Mouse (Mus musculus) MEL (cell line): Measurements from ENCODE around the gene Tpst2. TPM values are rescaled to one million over a fixed set of nuclear protein-coding genes. Genes with fewer than 3 reads are reported as not detected.

Source experiments
- DNase-seq: peaks from one replicate; pipeline ENCODE4 v3.0.0; 2011; ENCODE audit warnings: low read depth, low spot score
- H3K27ac ChIP-seq: 2 replicates; pipeline ENCODE4 v1.5.1; 2012; ENCODE audit warnings: low read depth, mild to moderate bottlenecking, control low read depth, low read length, moderate library complexity; ENCODE audit not compliant: control insufficient read depth
- H3K27me3 ChIP-seq, 2 experiments: fragments of 150-350 bp in 1 of 2; sonication (generic) in 1 of 2; 2 replicates each; pipeline ENCODE4 v1.6.1; 2012; ENCODE audit warnings: low read length in 2 of 2, mild to moderate bottlenecking in 2 of 2, improper control_type of control experiment in 1 of 2, moderate library complexity in 1 of 2; ENCODE audit not compliant: insufficient read depth in 2 of 2, control insufficient read depth in 1 of 2
- H3K36me3 ChIP-seq, 2 experiments: 2 replicates each; pipeline ENCODE4 v1.6.1; 2012 to 2014; ENCODE audit warnings: low read length in 2 of 2, improper control_type of control experiment in 1 of 2, inconsistent platforms in 1 of 2, mild to moderate bottlenecking in 1 of 2; ENCODE audit not compliant: insufficient read depth in 2 of 2, control insufficient read depth in 1 of 2
- H3K4me1 ChIP-seq, 2 experiments: fragments of 150-350 bp in 1 of 2; sonication (generic) in 1 of 2; 2 replicates each; pipeline ENCODE4 v1.6.1; 2012; ENCODE audit warnings: low read length in 2 of 2, improper control_type of control experiment in 1 of 2, mild to moderate bottlenecking in 1 of 2; ENCODE audit not compliant: insufficient read depth in 2 of 2, control insufficient read depth in 1 of 2
- H3K4me3 ChIP-seq, 2 experiments: fragments of 150-350 bp in 1 of 2; sonication (generic) in 1 of 2; 2 replicates each; pipeline ENCODE4 v1.5.1; 2012; ENCODE audit warnings: low read depth in 2 of 2, low read length in 2 of 2, mild to moderate bottlenecking in 2 of 2, moderate library complexity in 2 of 2, control low read depth in 1 of 2, improper control_type of control experiment in 1 of 2; ENCODE audit not compliant: control insufficient read depth in 1 of 2, insufficient read depth in 1 of 2
- H3K79me2 ChIP-seq: 2 replicates; pipeline ENCODE4 v1.6.1; 2012; ENCODE audit warnings: mild to moderate bottlenecking, low read length, moderate library complexity; ENCODE audit not compliant: control insufficient read depth, poor library complexity, insufficient read depth
- H3K9ac ChIP-seq: 2 replicates; pipeline ENCODE4 v1.6.1; 2012; ENCODE audit warnings: low read depth, mild to moderate bottlenecking, control low read depth, low read length, moderate library complexity; ENCODE audit not compliant: control insufficient read depth, poor library complexity, severe bottlenecking
- H3K9me3 ChIP-seq: fragments of 150-350 bp; sonication (generic); replicated peaks from 2 replicates; pipeline ENCODE4 v1.6.1; 2012; ENCODE audit warnings: mild to moderate bottlenecking, low read length, improper control_type of control experiment, moderate library complexity; ENCODE audit not compliant: insufficient read depth
- CHD1 ChIP-seq: IDR thresholded peaks from 2 replicates; pipeline ENCODE4 v1.6.1; 2012; ENCODE audit warnings: low read depth, mild to moderate bottlenecking, inconsistent platforms, low read length, improper control_type of control experiment
- CTCF ChIP-seq, 3 experiments: IDR thresholded peaks in 2 of 3; conservative IDR thresholded peaks in 1 of 3; 2 replicates each; pipeline ENCODE4 v1.5.1; 2011 to 2012; ENCODE audit warnings: low read length in 3 of 3, low read depth in 2 of 3, mild to moderate bottlenecking in 2 of 3, improper control_type of control experiment in 1 of 3, inconsistent platforms in 1 of 3, mixed read lengths in 1 of 3, moderate library complexity in 1 of 3; ENCODE audit not compliant: control insufficient read depth in 1 of 3, insufficient read depth in 1 of 3, poor library complexity in 1 of 3, severe bottlenecking in 1 of 3
- EP300 ChIP-seq, 2 experiments: IDR thresholded peaks; 2 replicates each; pipeline ENCODE4 v1.6.1; 2011; ENCODE audit warnings: improper control_type of control experiment in 2 of 2, low read length in 2 of 2, low read depth in 1 of 2, mild to moderate bottlenecking in 1 of 2
- GABPA ChIP-seq: IDR thresholded peaks from 2 replicates; pipeline ENCODE4 v1.6.1; 2012; ENCODE audit warnings: low read depth, mild to moderate bottlenecking, inconsistent platforms, low read length, improper control_type of control experiment, moderate library complexity
- MAZ ChIP-seq: IDR thresholded peaks from 2 replicates; pipeline ENCODE4 v1.6.1; 2012; ENCODE audit warnings: low read depth, mild to moderate bottlenecking, inconsistent platforms, low read length, improper control_type of control experiment
- MEF2A ChIP-seq: IDR thresholded peaks from 2 replicates; pipeline ENCODE4 v1.6.1; 2014; ENCODE audit warnings: low read depth, mild to moderate bottlenecking, inconsistent platforms, low read length, improper control_type of control experiment; ENCODE audit not compliant: poor library complexity, insufficient replicate concordance, severe bottlenecking; ENCODE audit errors: extremely low read depth
- NELFE ChIP-seq: IDR thresholded peaks from 2 replicates; pipeline ENCODE4 v1.6.1; 2011; ENCODE audit warnings: low read depth, low read length, improper control_type of control experiment
- NRF1 ChIP-seq: IDR thresholded peaks from 2 replicates; pipeline ENCODE4 v1.6.1; 2014; ENCODE audit warnings: low read depth, mild to moderate bottlenecking, inconsistent platforms, low read length, improper control_type of control experiment, moderate library complexity; ENCODE audit not compliant: poor library complexity, insufficient read depth, severe bottlenecking
- RCOR1 ChIP-seq: IDR thresholded peaks from 2 replicates; pipeline ENCODE4 v1.6.1; 2012; ENCODE audit warnings: low read depth, mild to moderate bottlenecking, inconsistent platforms, low read length, improper control_type of control experiment
- SIN3A ChIP-seq: IDR thresholded peaks from 2 replicates; pipeline ENCODE4 v1.6.1; 2012; ENCODE audit warnings: low read length, improper control_type of control experiment, inconsistent platforms
- TAL1 ChIP-seq: IDR thresholded peaks from 2 replicates; pipeline ENCODE4 v1.6.1; 2012; ENCODE audit warnings: mild to moderate bottlenecking, inconsistent platforms, low read length, moderate library complexity, mixed read lengths
- UBTF ChIP-seq: IDR thresholded peaks from 2 replicates; pipeline ENCODE4 v1.6.1; 2012; ENCODE audit warnings: low read depth, mild to moderate bottlenecking, inconsistent platforms, low read length, improper control_type of control experiment, moderate library complexity, borderline replicate concordance; ENCODE audit not compliant: insufficient read depth
- ZKSCAN1 ChIP-seq: IDR thresholded peaks from 2 replicates; pipeline ENCODE4 v1.6.1; 2012; ENCODE audit warnings: low read depth, mild to moderate bottlenecking, inconsistent platforms, low read length, improper control_type of control experiment, moderate library complexity
- ZMIZ1 ChIP-seq: IDR thresholded peaks from 2 replicates; pipeline ENCODE4 v1.6.1; 2012; ENCODE audit warnings: low read depth, mild to moderate bottlenecking, inconsistent platforms, low read length, improper control_type of control experiment, moderate library complexity
- ZNF384 ChIP-seq: IDR thresholded peaks from 2 replicates; pipeline ENCODE4 v1.6.1; 2012; ENCODE audit warnings: low read depth, mild to moderate bottlenecking, inconsistent platforms, low read length, improper control_type of control experiment
- polyA plus RNA-seq, 2 experiments: library from polyadenylated mRNA; stranded (reverse) in 1 of 2; unstranded in 1 of 2; fragments of >175 nt in 1 of 2; fragments of >200 nt in 1 of 2; gene quantifications; 2 replicates each; pipeline versions ENCODE4 v1.2.1 to v1.2.4; 2012; ENCODE audit warnings: low replicate concordance in 2 of 2, low read depth in 1 of 2; ENCODE audit not compliant: insufficient read length in 2 of 2, insufficient read depth in 1 of 2, missing spikeins in 1 of 2
- total RNA-seq: library from RNA; depleted of rRNA; stranded (reverse); fragments of 300-350 nt; gene quantifications from 2 replicates; pipeline ENCODE4 v1.2.3, GENCODE M21; 2012

Tpst2 gene
- total and polyA plus RNA-seq, 3 experiments = 57.8 to 86.1 TPM; not detected in 1

DNA sequence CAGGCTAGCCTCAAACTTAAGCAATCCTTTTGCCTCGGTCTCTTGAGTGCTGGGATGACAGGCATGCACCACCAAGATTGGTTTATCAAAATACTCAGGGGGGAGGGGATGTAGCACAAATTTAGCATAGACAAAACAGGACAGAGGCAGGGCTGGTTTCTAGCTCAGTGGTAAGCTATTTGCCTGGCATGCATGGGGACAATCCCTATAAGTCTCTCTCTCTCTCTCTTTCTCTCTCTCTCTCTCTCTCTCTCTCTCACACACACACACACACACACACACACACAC, 32.3 kb upstream of the Tpst2 start:
- Histone ChIP-seq H3K4me3 (no peak overlapping the region), H3K79me2 (no peaks in the 10 kb centered on the region), H3K9ac (no peak overlapping the region), H3K4me1 (peaks cover 4 to 16% of the 10 kb centered on the region in 2 experiments; a peak in 3 of 4 replicates), H3K36me3 (peaks cover 0 to 4% of the 10 kb centered on the region in 2 experiments; a peak in 2 of 4 replicates), H3K27me3 (no peaks in the 10 kb centered on the region), H3K27ac (peak overlapping the region; percentile 91), H3K9me3 (no peaks in the 10 kb centered on the region)
- TF ChIP-seq TAL1 = no peak
- TF ChIP-seq ZMIZ1 = no peak
- no peak for TF ChIP-seq EP300 (IDR thresholded peaks at IDR 0.05; ENCODE audit: low read depth in 1 of 2, low read length in 2 of 2)
- TF ChIP-seq UBTF = no peak
- no peak for TF ChIP-seq MEF2A
- no peak for TF ChIP-seq CTCF (IDR thresholded peaks at IDR 0.05 in 2 of 3, conservative IDR thresholded peaks at IDR 0.05 in 1 of 3; ENCODE audit: control insufficient read depth in 1 of 3, insufficient read depth in 1 of 3, low read depth in 2 of 3, low read length in 3 of 3, poor library complexity in 1 of 3, severe bottlenecking in 1 of 3)
- no peak for TF ChIP-seq ZKSCAN1
- no peak for TF ChIP-seq SIN3A
- DNase-seq = no peak

DNA sequence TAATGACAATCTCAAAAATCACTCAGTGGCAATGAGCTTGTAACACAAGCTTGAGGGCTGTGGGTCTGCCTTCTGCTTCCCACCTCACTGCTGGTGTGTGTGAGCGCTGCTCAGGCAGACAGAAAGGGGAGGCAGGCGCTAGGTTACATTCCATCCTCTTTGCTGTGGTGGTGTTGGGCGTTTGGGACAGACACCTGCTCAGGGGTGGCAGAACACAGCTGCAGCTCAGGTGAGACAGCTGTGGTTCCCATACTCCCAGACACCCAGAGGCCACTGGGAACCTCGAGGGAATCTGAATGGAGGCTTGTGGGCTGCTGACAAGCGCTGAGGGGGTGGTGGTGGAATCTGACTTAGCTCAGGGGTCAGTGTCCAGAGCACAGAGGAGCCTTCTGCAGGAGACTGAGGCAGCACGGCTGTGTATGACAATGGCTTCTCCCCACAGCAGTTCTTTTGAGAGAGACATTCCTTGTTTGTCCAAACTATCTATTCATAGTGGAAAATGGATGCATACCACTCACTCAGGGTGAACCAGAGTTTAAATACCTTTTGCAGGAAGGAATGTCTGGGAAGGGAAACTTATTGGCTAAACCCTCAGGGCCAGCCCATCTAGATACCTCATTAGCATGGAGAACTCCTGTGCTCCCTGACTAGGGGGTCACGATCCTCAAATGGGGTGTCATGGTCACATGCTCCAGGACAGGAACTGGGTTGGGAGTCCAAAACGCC, 31.4 kb upstream of the Tpst2 start:
- Histone ChIP-seq H3K9ac (no peak overlapping the region), H3K36me3 (peaks cover 0 to 4% of the 10 kb centered on the region in 2 experiments; a peak in 2 of 4 replicates), H3K27me3 (no peaks in the 10 kb centered on the region), H3K4me1 (peaks cover 4 to 16% of the 10 kb centered on the region in 2 experiments; a peak in 3 of 4 replicates), H3K79me2 (no peaks in the 10 kb centered on the region), H3K27ac (no peak overlapping the region), H3K9me3 (no peaks in the 10 kb centered on the region), H3K4me3 (no peak overlapping the region)
- no peak for DNase-seq
- no peak for TF ChIP-seq NRF1
- no peak for TF ChIP-seq NELFE
- TF ChIP-seq GABPA = no peak
- no peak for TF ChIP-seq EP300 (IDR thresholded peaks at IDR 0.05; ENCODE audit: low read depth in 1 of 2, low read length in 2 of 2)
- TF ChIP-seq UBTF = no peak
- TF ChIP-seq CHD1 = no peak
- TF ChIP-seq MAZ = no peak
- no peak for TF ChIP-seq CTCF (IDR thresholded peaks at IDR 0.05 in 2 of 3, conservative IDR thresholded peaks at IDR 0.05 in 1 of 3; ENCODE audit: control insufficient read depth in 1 of 3, insufficient read depth in 1 of 3, low read depth in 2 of 3, low read length in 3 of 3, poor library complexity in 1 of 3, severe bottlenecking in 1 of 3)
- no peak for TF ChIP-seq RCOR1
- no peak for TF ChIP-seq ZNF384
- no peak for TF ChIP-seq MEF2A
